Comparison of ENCODE assay signal across 36 mouse cellular contexts in genomic region chr19:11242560-11242959, GRCm38 (mm10). TPM values are rescaled to one million over a fixed set of nuclear protein-coding genes. Genes with fewer than 3 reads are reported as not detected.
DNase-seq lines count a peak whose midpoint lies in the region; ATAC-seq and TF ChIP-seq lines count a peak whose summit lies in the region.
"Had no signal": no experiment of that assay in that cellular context is flagged by ENCODE, and none has a peak within 500 bp of the region (broad histone marks: within the 10 kb centered on the region; RNA-seq: fewer than 3 reads in every experiment).

No protein-coding gene starts in this region.

- no peak overlapping the region for H3K9ac ChIP-seq in hindbrain, embryonic 15.5 days
- H3K9ac ChIP-seq in hindbrain, embryonic 12.5 days, result no peak overlapping the region
- no peak overlapping the region for H3K9ac ChIP-seq in CH12.LX (ENCODE audit: insufficient read depth, low read depth)
- H3K9ac ChIP-seq in hindbrain, embryonic 16.5 days (ENCODE audit: low read depth, low read length), result no peak overlapping the region
- no peak overlapping the region for H3K9ac ChIP-seq in midbrain, postnatal 0 days (replicated peaks; ENCODE audit: low read length, poor library complexity, severe bottlenecking)
- H3K9ac ChIP-seq: forebrain, embryonic 12.5 days; heart, embryonic 15.5 days; kidney, embryonic 15.5 days; limb, embryonic 13.5 days; lung, embryonic 15.5 days; stomach, embryonic 15.5 days had no signal

- TF ChIP-seq POLR2A in CH12.LX (IDR thresholded peaks at IDR 0.05; ENCODE audit: low read depth, low read length), result no peak

- TF ChIP-seq CTCF in CH12.LX (conservative IDR thresholded peaks at IDR 0.05 in 1 of 2, IDR thresholded peaks at IDR 0.05 in 1 of 2; ENCODE audit: low read depth in 2 of 2, low read length in 2 of 2), result no peak
- TF ChIP-seq CTCF in midbrain, postnatal 0 days (IDR thresholded peaks at IDR 0.05), result no peak

- H3K27me3 ChIP-seq in hindbrain, embryonic 15.5 days, result no peaks in the 10 kb centered on the region
- no peaks in the 10 kb centered on the region for H3K27me3 ChIP-seq in hindbrain, embryonic 12.5 days
- no peaks in the 10 kb centered on the region for H3K27me3 ChIP-seq in CH12.LX (replicated peaks)
- no peaks in the 10 kb centered on the region for H3K27me3 ChIP-seq in hindbrain, embryonic 16.5 days (replicated peaks; ENCODE audit: control insufficient read depth, insufficient read depth, low read length)
- H3K27me3 ChIP-seq in midbrain, postnatal 0 days (ENCODE audit: insufficient read depth, low read length), result no peaks in the 10 kb centered on the region
- H3K27me3 ChIP-seq: forebrain, embryonic 12.5 days; heart, embryonic 15.5 days; kidney, embryonic 15.5 days; limb, embryonic 13.5 days; lung, embryonic 15.5 days; stomach, embryonic 15.5 days had no signal

- no peak overlapping the region for H3K4me2 ChIP-seq in hindbrain, embryonic 15.5 days
- no peak overlapping the region for H3K4me2 ChIP-seq in hindbrain, embryonic 12.5 days (replicated peaks)
- no peak overlapping the region for H3K4me2 ChIP-seq in CH12.LX (ENCODE audit: insufficient read depth, low read depth, poor library complexity, severe bottlenecking)
- H3K4me2 ChIP-seq in hindbrain, embryonic 16.5 days (ENCODE audit: low read length), result no peak overlapping the region
- H3K4me2 ChIP-seq in midbrain, postnatal 0 days (ENCODE audit: low read depth, low read length, poor library complexity, severe bottlenecking), result no peak overlapping the region
- H3K4me2 ChIP-seq: forebrain, embryonic 12.5 days; heart, embryonic 15.5 days; kidney, embryonic 15.5 days; limb, embryonic 13.5 days; liver, embryonic 11.5 days; lung, embryonic 15.5 days; stomach, embryonic 15.5 days had no signal

- WGBS in hindbrain, embryonic 15.5 days, result 55% methylated on average over 5 of the region's 5 CpGs
- 61% methylated on average over 5 of the region's 5 CpGs for WGBS in hindbrain, embryonic 12.5 days
- WGBS in hindbrain, embryonic 16.5 days, result 59% methylated on average over 5 of the region's 5 CpGs
- WGBS in midbrain, postnatal 0 days, result 47% methylated on average over 5 of the region's 5 CpGs

- H3K79me2 ChIP-seq in CH12.LX (replicated peaks; ENCODE audit: control insufficient read depth, extremely low read depth, insufficient read depth, poor library complexity, severe bottlenecking), result no peaks in the 10 kb centered on the region

- no peaks in the 10 kb centered on the region for H3K9me3 ChIP-seq in hindbrain, embryonic 15.5 days
- no peaks in the 10 kb centered on the region for H3K9me3 ChIP-seq in hindbrain, embryonic 12.5 days (replicated peaks)
- H3K9me3 ChIP-seq in CH12.LX (replicated peaks; ENCODE audit: low read length), result peaks cover 3% of the 10 kb centered on the region
- H3K9me3 ChIP-seq in hindbrain, embryonic 16.5 days (ENCODE audit: control insufficient read depth, low read length), result no peaks in the 10 kb centered on the region
- H3K9me3 ChIP-seq in midbrain, postnatal 0 days (ENCODE audit: low read length), result no peaks in the 10 kb centered on the region
- H3K9me3 ChIP-seq: forebrain, embryonic 12.5 days; heart, embryonic 15.5 days; kidney, embryonic 15.5 days; limb, embryonic 13.5 days; lung, embryonic 15.5 days; stomach, embryonic 15.5 days had no signal

- in situ Hi-C loops in CH12.LX (cut with MboI; ENCODE audit: low pct_ligation_motif_present, low pct_unique_long_range_greater_than_20kb, low sequenced_read_pairs), result no loop called here

- no peaks in the 10 kb centered on the region for H3K36me3 ChIP-seq in hindbrain, embryonic 15.5 days
- H3K36me3 ChIP-seq in hindbrain, embryonic 12.5 days, result no peaks in the 10 kb centered on the region
- no peaks in the 10 kb centered on the region for H3K36me3 ChIP-seq in CH12.LX (replicated peaks in 1 of 2; ENCODE audit: control insufficient read depth in 1 of 2, insufficient read depth in 1 of 2, low read length in 1 of 2)
- no peaks in the 10 kb centered on the region for H3K36me3 ChIP-seq in hindbrain, embryonic 16.5 days (ENCODE audit: control insufficient read depth, insufficient read depth, low read length)
- no peaks in the 10 kb centered on the region for H3K36me3 ChIP-seq in midbrain, postnatal 0 days (ENCODE audit: insufficient read depth, low read length)
- H3K36me3 ChIP-seq: forebrain, embryonic 12.5 days; heart, embryonic 15.5 days; kidney, embryonic 15.5 days; limb, embryonic 13.5 days; lung, embryonic 15.5 days; stomach, embryonic 15.5 days had no signal

- dilution Hi-C loops in CH12.LX (cut with MboI; ENCODE audit: extremely low pct_ligation_motif_present, extremely low pct_unique_long_range_greater_than_20kb, low sequenced_read_pairs), result no loop called here

- H3K4me1 ChIP-seq in hindbrain, embryonic 15.5 days (replicated peaks), result no peaks in the 10 kb centered on the region
- H3K4me1 ChIP-seq in hindbrain, embryonic 12.5 days, result no peaks in the 10 kb centered on the region
- peaks cover 15 to 48% of the 10 kb centered on the region in 2 experiments for H3K4me1 ChIP-seq in CH12.LX (ENCODE audit: control insufficient read depth in 1 of 2, insufficient read depth in 2 of 2)
- no peaks in the 10 kb centered on the region for H3K4me1 ChIP-seq in hindbrain, embryonic 16.5 days (ENCODE audit: control insufficient read depth, insufficient read depth, low read depth, low read length)
- no peaks in the 10 kb centered on the region for H3K4me1 ChIP-seq in midbrain, postnatal 0 days (ENCODE audit: insufficient read depth, low read length)
- H3K4me1 ChIP-seq: forebrain, embryonic 12.5 days; heart, embryonic 15.5 days; kidney, embryonic 15.5 days; limb, embryonic 13.5 days; lung, embryonic 15.5 days; stomach, embryonic 15.5 days had no signal

- DNase-seq in CH12.LX (ENCODE audit: extremely low read depth), result peak; percentile 59
- peak; percentile 50 for DNase-seq in midbrain, postnatal 0 days (ENCODE audit: low spot score)
- no peak for DNase-seq in layer of hippocampus, postnatal 10 days (ENCODE audit: low spot score in 2 of 2)
- DNase-seq in adrenal gland, adult 18-20 months (ENCODE audit: low spot score in 2 of 2), result no peak
- DNase-seq: adrenal gland, adult 2 months; adrenal gland, postnatal 36 days; cerebellum, adult 2 months; cerebellum, postnatal 14 days; gastrocnemius, postnatal 10 days; kidney, postnatal 25 days; right cerebral cortex, postnatal 14 days; thymus, postnatal 14 days had no signal

- no peak for TF ChIP-seq EP300 in CH12.LX (IDR thresholded peaks at IDR 0.05; ENCODE audit: low read length)

- no peak for TF ChIP-seq RAD21 in CH12.LX (IDR thresholded peaks at IDR 0.05; ENCODE audit: low read depth, low read length)

- H3K4me3 ChIP-seq in hindbrain, embryonic 15.5 days, result no peak overlapping the region
- no peak overlapping the region for H3K4me3 ChIP-seq in hindbrain, embryonic 12.5 days
- H3K4me3 ChIP-seq in CH12.LX (replicated peaks in 1 of 3; ENCODE audit: low read depth in 2 of 3, low read length in 2 of 3, poor library complexity in 1 of 3), result no peak overlapping the region
- no peak overlapping the region for H3K4me3 ChIP-seq in hindbrain, embryonic 16.5 days (ENCODE audit: low read length)
- H3K4me3 ChIP-seq in midbrain, postnatal 0 days (ENCODE audit: low read depth, low read length), result no peak overlapping the region
- H3K4me3 ChIP-seq: erythroblast, embryonic 14.5 days; forebrain, embryonic 12.5 days; heart, embryonic 15.5 days; kidney, embryonic 15.5 days; limb, embryonic 13.5 days; lung, embryonic 15.5 days; stomach, embryonic 15.5 days had no signal

- peak; percentile 85 for ATAC-seq in hindbrain, embryonic 15.5 days (ENCODE audit: low FRiP score, low read depth)
- no peak for ATAC-seq in hindbrain, embryonic 12.5 days (ENCODE audit: low FRiP score)
- ATAC-seq in hindbrain, embryonic 16.5 days, result peak; percentile 93
- no peak for ATAC-seq in midbrain, postnatal 0 days (ENCODE audit: low FRiP score)
- ATAC-seq: CD4-positive, CD25-positive, alpha-beta regulatory T cell, adult 4 months; intestine, postnatal 0 days had no signal

- H3K27ac ChIP-seq in hindbrain, embryonic 15.5 days (replicated peaks), result no peak overlapping the region
- no peak overlapping the region for H3K27ac ChIP-seq in hindbrain, embryonic 12.5 days
- no peak overlapping the region for H3K27ac ChIP-seq in CH12.LX (ENCODE audit: insufficient read depth, low read depth)
- no peak overlapping the region for H3K27ac ChIP-seq in hindbrain, embryonic 16.5 days (ENCODE audit: low read depth, low read length)
- H3K27ac ChIP-seq in midbrain, postnatal 0 days (ENCODE audit: low read depth, low read length), result no peak overlapping the region
- H3K27ac ChIP-seq: forebrain, embryonic 12.5 days; heart, embryonic 15.5 days; kidney, embryonic 15.5 days; limb, embryonic 13.5 days; lung, embryonic 15.5 days; stomach, embryonic 15.5 days had no signal

RNA-seq across cellular contexts. Expression of gene Ms4a12, which starts 10.3 kb away (rescaled TPM):
- polyA plus RNA-seq in hindbrain, embryonic 15.5 days (2015; fragmentation: Nextera tagmentation; extraction: Ambion mirVana), result not detected in 2 replicates
- polyA plus RNA-seq in hindbrain, embryonic 12.5 days (2016; fragmentation: Nextera tagmentation; extraction: Ambion mirVana), result not detected in 2 replicates
- total RNA-seq in CH12.LX (2012; rRNA removed) (not detected in 2 replicates), CH12.LX (2014; rRNA removed) (not detected in 2 replicates)
- polyA plus RNA-seq in CH12.LX (2012; ENCODE audit: insufficient read length, low read depth), result not detected in 2 replicates
- not detected in 2 replicates for polyA plus RNA-seq in hindbrain, embryonic 16.5 days (2015; fragmentation: Nextera tagmentation; extraction: Ambion mirVana)
- total RNA-seq in midbrain, postnatal 0 days (2014; rRNA removed), result not detected in 2 replicates
- not detected in 2 replicates for polyA plus RNA-seq in midbrain, postnatal 0 days (2015; fragmentation: Nextera tagmentation; extraction: Ambion mirVana)
- total RNA-seq in layer of hippocampus, postnatal 10 days (2021), result not detected
- total RNA-seq in adrenal gland, adult 18-20 months (2021), result not detected
- total RNA-seq: adrenal gland, adult 2 months; adrenal gland, postnatal 36 days; gastrocnemius, postnatal 10 days; heart, postnatal 25 days; layer of hippocampus, adult 18-20 months; layer of hippocampus, postnatal 14 days; left cerebral cortex, adult 8-10 months; left cerebral cortex, postnatal 36 days; megakaryocyte, adult 5-6 weeks had no signal
- polyA plus RNA-seq: adrenal gland, adult 2 months; CD4-positive, CD25-positive, alpha-beta regulatory T cell, adult 4 months; cerebellum, adult 2 months; cortical plate, adult 2 months; embryonic facial prominence, embryonic 14.5 days; erythroblast, embryonic 14.5 days; forebrain, embryonic 12.5 days; gonadal fat pad, adult 2 months; heart, embryonic 15.5 days; kidney, embryonic 15.5 days; limb, embryonic 13.5 days; liver, embryonic 11.5 days; liver, embryonic 16.5 days; lung, embryonic 15.5 days; stomach, embryonic 15.5 days; urinary bladder, adult 2 months had no signal

RNA-seq across cellular contexts. Expression of gene Ms4a1, which starts 23.5 kb away (rescaled TPM):
- polyA plus RNA-seq in hindbrain, embryonic 15.5 days (2015; fragmentation: Nextera tagmentation; extraction: Ambion mirVana), result not detected in 2 replicates
- not detected in 2 replicates for polyA plus RNA-seq in hindbrain, embryonic 12.5 days (2016; fragmentation: Nextera tagmentation; extraction: Ambion mirVana)
- total RNA-seq in CH12.LX (2012; rRNA removed), result 106 and 137 TPM in 2 replicates
- 642 and 726 TPM in 2 replicates for total RNA-seq in CH12.LX (2014; rRNA removed)
- polyA plus RNA-seq in CH12.LX (2012; ENCODE audit: insufficient read length, low read depth), result 345 and 387 TPM in 2 replicates
- polyA plus RNA-seq in hindbrain, embryonic 16.5 days (2015; fragmentation: Nextera tagmentation; extraction: Ambion mirVana), result not detected in 2 replicates
- not detected in 2 replicates for total RNA-seq in midbrain, postnatal 0 days (2014; rRNA removed)
- polyA plus RNA-seq in midbrain, postnatal 0 days (2015; fragmentation: Nextera tagmentation; extraction: Ambion mirVana), result 0.07 TPM in 1 of 2 replicates, not detected in the other
- under 1 TPM in 1 of 2 experiments, not detected in 1; 0.11 TPM for total RNA-seq in layer of hippocampus, postnatal 10 days (2021)
- under 1 TPM; 0.29 to 0.30 TPM for total RNA-seq in adrenal gland, adult 18-20 months (2021)
- total RNA-seq: layer of hippocampus, adult 18-20 months; layer of hippocampus, postnatal 14 days; left cerebral cortex, adult 8-10 months; left cerebral cortex, postnatal 36 days had no signal
- polyA plus RNA-seq: embryonic facial prominence, embryonic 14.5 days; erythroblast, embryonic 14.5 days; forebrain, embryonic 12.5 days; heart, embryonic 15.5 days; kidney, embryonic 15.5 days; limb, embryonic 13.5 days; liver, embryonic 11.5 days; lung, embryonic 15.5 days; stomach, embryonic 15.5 days had no signal

RNA-seq across cellular contexts. Expression of gene Ms4a5, which starts 41.1 kb away (rescaled TPM):
- polyA plus RNA-seq in hindbrain, embryonic 15.5 days (2015; fragmentation: Nextera tagmentation; extraction: Ambion mirVana), result not detected in 2 replicates
- not detected in 2 replicates for polyA plus RNA-seq in hindbrain, embryonic 12.5 days (2016; fragmentation: Nextera tagmentation; extraction: Ambion mirVana)
- total RNA-seq in CH12.LX (2012; rRNA removed), result not detected in 2 replicates
- total RNA-seq in CH12.LX (2014; rRNA removed), result not detected in 2 replicates
- not detected in 2 replicates for polyA plus RNA-seq in CH12.LX (2012; ENCODE audit: insufficient read length, low read depth)
- not detected in 2 replicates for polyA plus RNA-seq in hindbrain, embryonic 16.5 days (2015; fragmentation: Nextera tagmentation; extraction: Ambion mirVana)
- total RNA-seq in midbrain, postnatal 0 days (2014; rRNA removed), result not detected in 2 replicates
- polyA plus RNA-seq in midbrain, postnatal 0 days (2015; fragmentation: Nextera tagmentation; extraction: Ambion mirVana), result not detected in 2 replicates
- not detected for total RNA-seq in layer of hippocampus, postnatal 10 days (2021)
- total RNA-seq in adrenal gland, adult 18-20 months (2021), result not detected
- total RNA-seq: adrenal gland, adult 2 months; adrenal gland, postnatal 36 days; gastrocnemius, postnatal 10 days; heart, postnatal 25 days; layer of hippocampus, adult 18-20 months; layer of hippocampus, postnatal 14 days; left cerebral cortex, adult 8-10 months; left cerebral cortex, postnatal 36 days; megakaryocyte, adult 5-6 weeks had no signal
- polyA plus RNA-seq: adrenal gland, adult 2 months; CD4-positive, CD25-positive, alpha-beta regulatory T cell, adult 4 months; cerebellum, adult 2 months; cortical plate, adult 2 months; embryonic facial prominence, embryonic 14.5 days; erythroblast, embryonic 14.5 days; forebrain, embryonic 12.5 days; heart, embryonic 15.5 days; kidney, embryonic 15.5 days; limb, embryonic 13.5 days; liver, embryonic 11.5 days; liver, embryonic 16.5 days; lung, embryonic 15.5 days; stomach, embryonic 15.5 days; urinary bladder, adult 2 months had no signal

RNA-seq across cellular contexts. Expression of gene Ms4a13, which starts 46.0 kb away (rescaled TPM):
- not detected in 2 replicates for polyA plus RNA-seq in hindbrain, embryonic 15.5 days (2015; fragmentation: Nextera tagmentation; extraction: Ambion mirVana)
- polyA plus RNA-seq in hindbrain, embryonic 12.5 days (2016; fragmentation: Nextera tagmentation; extraction: Ambion mirVana), result not detected in 2 replicates
- total RNA-seq in CH12.LX (2012; rRNA removed) (not detected in 2 replicates), CH12.LX (2014; rRNA removed) (not detected in 2 replicates)
- not detected in 2 replicates for polyA plus RNA-seq in CH12.LX (2012; ENCODE audit: insufficient read length, low read depth)
- polyA plus RNA-seq in hindbrain, embryonic 16.5 days (2015; fragmentation: Nextera tagmentation; extraction: Ambion mirVana), result not detected in 2 replicates
- not detected in 2 replicates for total RNA-seq in midbrain, postnatal 0 days (2014; rRNA removed)
- not detected in 2 replicates for polyA plus RNA-seq in midbrain, postnatal 0 days (2015; fragmentation: Nextera tagmentation; extraction: Ambion mirVana)
- total RNA-seq in layer of hippocampus, postnatal 10 days (2021), result not detected
- not detected for total RNA-seq in adrenal gland, adult 18-20 months (2021)
- total RNA-seq: adrenal gland, adult 2 months; adrenal gland, postnatal 36 days; gastrocnemius, postnatal 10 days; heart, postnatal 25 days; layer of hippocampus, adult 18-20 months; layer of hippocampus, postnatal 14 days; left cerebral cortex, adult 8-10 months; left cerebral cortex, postnatal 36 days; megakaryocyte, adult 5-6 weeks had no signal
- polyA plus RNA-seq: adrenal gland, adult 2 months; CD4-positive, CD25-positive, alpha-beta regulatory T cell, adult 4 months; cerebellum, adult 2 months; cortical plate, adult 2 months; embryonic facial prominence, embryonic 14.5 days; erythroblast, embryonic 14.5 days; forebrain, embryonic 12.5 days; heart, embryonic 15.5 days; intestine, postnatal 0 days; kidney, embryonic 15.5 days; limb, embryonic 13.5 days; liver, embryonic 11.5 days; liver, embryonic 16.5 days; lung, embryonic 15.5 days; stomach, embryonic 15.5 days; urinary bladder, adult 2 months had no signal

Comparison
In these comparisons a context has a peak if more than half of its experiments do, and no peak if none do; other contexts are left out.
1. ATAC-seq: peak in hindbrain, embryonic 15.5 days (single experiment) and hindbrain, embryonic 16.5 days (single experiment); none in hindbrain, embryonic 12.5 days (single experiment) and midbrain, postnatal 0 days (single experiment).
2. DNase-seq: peak in CH12.LX (single experiment) and midbrain, postnatal 0 days (single experiment); none in layer of hippocampus, postnatal 10 days (0 of 2) and adrenal gland, adult 18-20 months (0 of 2).
3. RNA of gene Ms4a1, which starts 23.5 kb away (polyA plus RNA-seq): 345 to 387 TPM in CH12.LX; 0.07 TPM in midbrain, postnatal 0 days, not detected in hindbrain, embryonic 16.5 days, not detected in hindbrain, embryonic 15.5 days and not detected in hindbrain, embryonic 12.5 days; every median in the first group is over 100 times any median in the second.